Mouse (Mus musculus): ENCODE measurements around the gene Cdc7.
"Not testable (repeated sequence)": the region's sequence is repeated elsewhere in the genome, so short reads cannot be mapped to it uniquely, and the experiment has no call there.

The Cdc7 gene

GRCm38 (mm10) chr5:106963584-106964512, at the start of gene Cdc7:
Gene Cdc7, plus strand, starts transcription at chr5:106964322.
- DNase-seq = peak; percentile 96 to 97

GRCm38 (mm10) chr5:106919315-106919714, 44.8 kb upstream of the Cdc7 start:
- no peak for DNase-seq

GRCm38 (mm10) chr5:106925488-106926368, 38.4 kb upstream of the Cdc7 start, which contains the start of gene Hfm1:
Gene Hfm1, minus strand, starts transcription at chr5:106926321.
- DNase-seq = peak; percentile 78 to 88

- DNase-seq = no peak
Observed at GRCm38 (mm10) chr5:106926369-106926686, 37.8 kb upstream of the Cdc7 start.

GRCm38 (mm10) chr5:106927996-106928395, 36.1 kb upstream of the Cdc7 start:
- no peak for DNase-seq

GRCm38 (mm10) chr5:106946342-106946741, 17.8 kb upstream of the Cdc7 start:
- no peak for DNase-seq

- DNase-seq = no peak
Observed at GRCm38 (mm10) chr5:106948683-106949082, 15.4 kb upstream of the Cdc7 start.

GRCm38 (mm10) chr5:106956467-106956866, 7.7 kb upstream of the Cdc7 start:
- no peak for DNase-seq

- peak; percentile 35 to 61 for DNase-seq
Observed at GRCm38 (mm10) chr5:106959031-106959430, 5.1 kb upstream of the Cdc7 start.

GRCm38 (mm10) chr5:106960451-106960850, 3.7 kb upstream of the Cdc7 start:
- DNase-seq = no peak

GRCm38 (mm10) chr5:106964513-106965014, 442 bp downstream of the Cdc7 start:
- no peak for DNase-seq

GRCm38 (mm10) chr5:106966443-106966842, 2.3 kb downstream of the Cdc7 start:
- no peak for DNase-seq

GRCm38 (mm10) chr5:106967578-106967977, 3.5 kb downstream of the Cdc7 start:
- DNase-seq = no peak

- DNase-seq = no peak
Observed at GRCm38 (mm10) chr5:106973883-106974282, 9.8 kb downstream of the Cdc7 start.

- DNase-seq = no peak
Observed at GRCm38 (mm10) chr5:106979156-106979555, 15.0 kb downstream of the Cdc7 start.

GRCm38 (mm10) chr5:106982298-106982952, 18.3 kb downstream of the Cdc7 start:
- no peak for DNase-seq

GRCm38 (mm10) chr5:106984934-106985333, 20.8 kb downstream of the Cdc7 start:
- DNase-seq = not testable (repeated sequence)

- DNase-seq = no peak
Observed at GRCm38 (mm10) chr5:106985594-106985993, 21.5 kb downstream of the Cdc7 start.

- no peak for DNase-seq
Observed at GRCm38 (mm10) chr5:106989181-106989580, 25.1 kb downstream of the Cdc7 start.

- DNase-seq = no peak
Observed at GRCm38 (mm10) chr5:106989786-106990185, 25.7 kb downstream of the Cdc7 start.

GRCm38 (mm10) chr5:106990639-106991299, 26.6 kb downstream of the Cdc7 start:
- peak; percentile 70 to 75 for DNase-seq

- DNase-seq = no peak
Observed at GRCm38 (mm10) chr5:106991300-106991929, 27.3 kb downstream of the Cdc7 start.
